Mouse (Mus musculus): ENCODE data around the gene Hba-a2.
"Not testable (repeated sequence)": the region's sequence is repeated elsewhere in the genome, so short reads cannot be mapped to it uniquely, and the experiment has no call there.

The Hba-a2 gene

GRCm38 (mm10) chr11:32296203-32296602 is at the start of gene Hba-a2:
Gene Hba-a2, plus strand, starts transcription at chr11:32296489.
- DNase-seq (ENCODE audit: low spot score) = not testable (repeated sequence)

DNA sequence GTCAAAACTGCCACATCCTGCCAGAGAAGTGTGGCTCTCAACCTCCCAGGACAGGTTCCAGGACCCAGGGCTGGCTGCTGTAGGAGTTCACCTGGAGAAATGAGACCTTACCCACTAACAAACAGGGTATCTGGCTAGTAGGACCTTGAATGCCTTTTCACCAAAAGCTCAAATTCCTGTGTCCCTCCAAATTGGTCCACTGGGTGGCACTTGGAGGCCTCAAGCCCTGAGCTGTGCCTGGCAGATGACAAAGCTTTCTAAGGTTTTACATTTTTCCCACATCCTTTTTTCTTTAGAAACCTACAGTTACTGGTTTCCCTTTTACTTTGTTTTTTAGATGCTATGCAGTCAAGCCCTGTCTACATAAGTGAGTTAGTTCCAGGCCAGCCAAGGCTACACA is 49.2 kb upstream of the Hba-a2 start:
- DNase-seq (ENCODE audit: low spot score) = no peak

- no peak for DNase-seq (ENCODE audit: low spot score)
Observed at GRCm38 (mm10) chr11:32248350-32248749, 47.9 kb upstream of the Hba-a2 start.

- no peak for DNase-seq (ENCODE audit: low spot score)
Observed at GRCm38 (mm10) chr11:32250880-32251763, 45.2 kb upstream of the Hba-a2 start.

DNA sequence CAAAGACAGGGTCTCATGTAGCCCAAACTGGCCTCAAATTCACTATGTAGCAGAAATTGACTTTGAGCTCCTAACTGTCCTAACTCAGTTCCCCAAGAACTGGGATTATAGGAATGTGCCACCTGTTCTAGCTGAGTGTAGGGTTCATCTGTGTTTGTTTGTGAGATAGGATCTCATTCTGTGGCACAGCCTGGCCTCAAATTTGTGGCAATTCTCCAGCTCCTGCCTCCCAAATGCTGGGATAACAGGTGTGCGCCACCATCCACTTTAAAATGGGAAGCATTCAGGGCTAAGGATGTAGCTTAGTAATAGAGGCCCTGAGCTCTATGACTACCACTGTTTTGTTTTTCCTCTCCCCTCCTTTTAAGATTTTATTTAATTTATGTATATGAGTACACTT is 43.2 kb upstream of the Hba-a2 start:
- DNase-seq (ENCODE audit: low spot score) = no peak

GRCm38 (mm10) chr11:32256146-32256545 is 40.1 kb upstream of the Hba-a2 start:
- DNase-seq (ENCODE audit: low spot score) = no peak

- no peak for DNase-seq (ENCODE audit: low spot score)
Observed at GRCm38 (mm10) chr11:32256566-32256965, 39.7 kb upstream of the Hba-a2 start.

DNA sequence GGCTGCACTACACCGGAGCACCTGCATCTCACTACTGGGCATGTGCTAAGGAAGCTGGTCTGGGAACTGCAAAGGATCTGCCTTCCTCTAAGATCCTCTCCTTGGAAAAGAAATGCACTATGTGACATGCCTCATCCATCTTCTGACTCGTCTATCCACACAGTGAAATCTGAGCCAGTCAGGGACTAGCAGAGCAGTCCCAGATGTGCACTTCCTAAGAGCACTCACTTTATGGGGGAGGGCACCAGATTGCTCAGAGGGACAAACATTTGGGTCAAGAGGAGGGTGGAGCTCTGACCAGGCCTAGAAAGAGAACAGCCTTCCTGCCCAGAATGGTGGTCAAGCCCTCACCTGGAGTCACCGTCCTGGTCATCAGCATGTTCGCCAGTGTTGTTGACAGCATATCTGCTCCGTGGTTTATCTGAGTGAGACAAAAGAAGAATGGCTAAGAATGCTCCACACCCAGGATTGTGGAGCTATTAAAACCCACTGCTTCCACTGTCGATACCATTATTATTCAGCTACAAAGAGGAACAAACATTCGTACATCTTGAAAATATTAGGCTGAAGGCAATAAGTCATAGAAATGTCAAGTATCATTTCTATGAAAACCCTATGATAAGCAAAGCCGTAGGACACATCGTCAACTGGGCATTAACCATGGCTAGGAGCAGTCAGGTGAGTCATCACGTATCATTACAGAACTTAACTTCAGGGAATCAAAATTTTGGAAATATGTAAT is 33.4 kb upstream of the Hba-a2 start:
- no peak for DNase-seq (ENCODE audit: low spot score)

DNA sequence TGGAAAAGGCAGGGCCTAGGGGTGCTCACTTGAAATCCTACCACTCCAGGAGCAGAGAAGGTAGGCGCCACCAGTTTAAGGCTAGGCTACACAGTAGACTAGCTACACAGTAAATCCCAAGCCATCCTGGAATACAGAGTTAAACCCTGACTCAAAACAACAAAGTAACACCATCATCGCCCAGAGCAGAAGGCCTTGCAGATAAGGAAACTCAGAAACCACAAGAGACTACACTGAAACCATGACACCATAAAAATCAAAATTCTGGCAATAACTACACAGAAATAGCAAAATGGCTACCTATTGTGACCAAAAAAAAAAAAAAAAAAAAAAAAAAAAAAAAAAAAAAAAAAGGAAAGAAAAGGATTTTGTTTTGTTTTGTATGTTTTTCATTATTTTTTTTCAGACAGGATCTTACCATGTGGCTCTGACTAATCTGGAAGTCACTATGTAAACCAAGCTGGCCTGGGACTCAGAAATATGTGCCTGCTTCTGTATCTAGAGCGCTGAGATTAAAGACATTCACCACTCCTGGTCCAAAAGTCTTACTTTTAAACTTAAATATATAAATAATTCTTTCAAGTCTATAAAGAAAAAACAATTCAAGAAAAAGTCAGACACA is 31.1 kb upstream of the Hba-a2 start:
- DNase-seq (ENCODE audit: low spot score) = no peak

DNA sequence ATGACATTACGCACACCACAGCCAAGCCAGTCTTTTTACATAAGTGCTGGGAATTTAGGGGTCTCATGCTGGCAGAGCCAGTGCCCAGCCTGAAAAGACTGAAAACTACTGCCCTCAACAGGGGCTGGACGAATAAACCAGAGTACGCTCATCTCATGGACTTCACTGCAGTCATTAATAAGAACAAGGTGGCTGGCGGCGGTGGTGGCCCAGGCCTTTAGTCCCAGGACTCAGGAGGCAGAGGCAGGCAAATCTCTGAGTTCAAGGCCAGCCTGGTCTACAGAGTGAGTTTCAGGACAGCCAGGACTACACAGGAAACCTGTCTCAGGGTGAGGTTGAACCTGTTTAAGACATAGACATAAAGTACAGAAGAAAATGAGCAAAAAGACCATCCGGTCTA is 30.1 kb upstream of the Hba-a2 start:
- DNase-seq (ENCODE audit: low spot score) = no peak

DNA sequence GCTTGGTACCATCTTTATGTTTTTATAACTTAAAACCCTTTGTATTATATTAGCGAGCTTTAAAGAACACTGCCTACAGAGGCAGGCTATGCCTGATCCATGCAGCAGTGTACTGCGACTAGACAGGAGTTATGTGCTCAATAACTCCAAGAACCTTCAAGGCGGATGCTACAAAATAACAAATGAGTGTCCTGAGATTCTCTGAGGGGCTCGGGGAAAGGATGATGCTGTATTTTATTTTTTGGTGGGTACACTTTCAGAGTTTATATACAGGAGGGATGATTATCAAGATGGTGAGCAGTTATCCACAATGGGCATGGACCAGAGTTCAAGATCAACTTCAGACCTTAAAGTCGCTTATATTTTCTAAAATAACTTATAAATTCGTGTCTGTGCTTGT is 29.5 kb upstream of the Hba-a2 start:
- no peak for DNase-seq (ENCODE audit: low spot score)

GRCm38 (mm10) chr11:32267188-32267884 is 29.0 kb upstream of the Hba-a2 start, which contains the start of gene Nprl3:
Gene Nprl3, minus strand, starts transcription at chr11:32267707.
- peak; percentile 95 for DNase-seq (ENCODE audit: low spot score)

DNA sequence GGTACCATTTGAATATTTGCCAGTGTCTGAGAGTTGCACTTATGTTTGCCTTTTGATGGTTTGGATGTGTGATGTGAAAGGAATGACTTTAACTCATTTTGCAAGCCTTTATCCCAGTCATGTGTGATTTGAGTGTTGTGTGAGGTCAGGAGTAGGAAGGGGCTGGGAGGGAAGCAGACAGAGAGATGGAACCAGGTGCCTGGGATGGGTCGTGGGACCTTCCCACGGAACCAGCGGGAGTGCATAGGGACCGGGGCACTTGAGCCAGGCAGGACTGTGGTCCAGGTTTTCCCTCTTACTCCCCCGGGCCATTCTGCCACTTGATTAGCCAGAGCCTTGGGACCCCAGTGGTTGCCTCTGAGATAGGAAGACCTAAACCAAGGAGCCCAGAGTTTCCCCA is 28.3 kb upstream of the Hba-a2 start:
- DNase-seq (ENCODE audit: low spot score) = no peak

GRCm38 (mm10) chr11:32268952-32269351 is 27.3 kb upstream of the Hba-a2 start:
- DNase-seq (ENCODE audit: low spot score) = no peak

- DNase-seq (ENCODE audit: low spot score) = no peak
Observed at GRCm38 (mm10) chr11:32271178-32271577, 25.1 kb upstream of the Hba-a2 start.

GRCm38 (mm10) chr11:32276347-32276746 is 19.9 kb upstream of the Hba-a2 start, which contains the start of gene Hba-x:
Gene Hba-x, plus strand, starts transcription at chr11:32276400.
- DNase-seq (ENCODE audit: low spot score) = no peak

DNA sequence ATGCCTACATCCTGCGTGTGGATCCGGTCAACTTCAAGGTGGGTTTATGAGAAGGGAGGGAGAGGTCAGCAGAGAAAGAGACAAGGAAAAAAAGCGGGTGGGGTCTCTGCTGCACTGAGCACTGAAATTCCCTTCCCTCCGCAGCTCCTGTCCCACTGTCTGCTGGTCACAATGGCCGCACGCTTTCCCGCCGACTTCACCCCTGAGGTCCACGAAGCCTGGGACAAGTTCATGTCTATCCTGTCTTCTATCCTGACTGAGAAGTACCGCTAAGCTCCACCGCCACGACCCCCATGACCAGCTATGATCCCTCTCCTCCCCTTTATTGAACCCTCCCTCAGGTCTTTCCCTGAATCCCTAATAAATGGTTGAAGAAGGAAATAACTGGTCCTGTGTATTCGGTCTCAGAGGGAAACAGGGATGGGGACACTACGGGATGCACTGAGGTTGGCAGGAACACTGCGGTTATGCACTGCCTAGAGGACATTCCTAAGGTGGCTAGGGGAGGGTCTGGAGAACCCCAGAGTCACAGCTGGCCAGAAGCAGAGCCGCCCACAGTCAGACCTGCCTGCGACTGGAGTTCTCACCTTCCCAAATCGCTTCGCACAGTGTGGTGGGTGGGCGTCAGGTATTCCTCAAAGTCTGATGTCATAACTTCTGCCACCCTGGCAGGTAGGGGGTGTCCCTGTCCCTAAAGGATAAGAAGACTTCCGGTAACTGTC is 18.4 kb upstream of the Hba-a2 start:
- DNase-seq (ENCODE audit: low spot score) = no peak

DNA sequence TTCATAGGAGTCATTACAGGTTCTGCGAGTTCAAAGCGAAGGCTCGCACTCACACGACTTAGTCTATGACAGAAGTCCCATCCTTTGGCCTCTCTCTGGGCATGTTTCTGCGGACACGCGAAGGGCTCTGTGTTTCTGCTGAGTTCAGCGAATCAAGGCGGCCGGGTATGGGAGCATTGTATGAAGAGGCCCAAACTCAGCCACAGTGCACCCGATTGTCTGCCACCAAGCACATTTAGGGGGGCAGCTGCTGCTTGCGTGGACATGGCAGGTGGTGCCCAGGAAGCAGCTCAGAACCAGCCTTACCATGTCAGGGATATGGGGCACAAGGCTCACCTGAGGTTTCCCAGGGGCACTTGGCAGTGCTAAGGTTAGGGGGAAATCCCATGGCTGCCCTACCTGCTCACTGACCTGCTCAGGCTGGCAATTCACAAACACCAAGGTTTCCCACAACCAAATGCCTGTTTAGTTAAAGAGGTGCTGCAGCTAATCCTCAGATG is 17.8 kb upstream of the Hba-a2 start:
- no peak for DNase-seq (ENCODE audit: low spot score)

DNA sequence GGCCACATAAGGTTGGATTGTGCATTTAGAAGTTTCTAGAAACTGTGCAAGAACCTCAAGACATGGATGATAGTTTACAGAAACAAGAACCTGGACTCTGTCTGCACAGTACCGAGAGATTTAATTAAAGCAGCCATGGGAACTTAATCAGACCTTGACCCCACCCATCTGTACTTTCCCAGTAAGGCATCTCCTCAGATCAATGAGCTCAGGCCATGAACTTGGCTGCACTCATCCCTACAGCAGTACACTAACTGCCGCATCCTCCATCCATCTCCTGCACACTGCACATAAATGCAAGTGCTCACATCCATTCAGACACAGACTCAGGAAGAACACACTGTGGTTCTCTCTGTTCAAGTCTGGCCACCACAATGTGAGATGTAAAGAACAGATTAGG is 15.6 kb upstream of the Hba-a2 start:
- DNase-seq (ENCODE audit: low spot score) = no peak

DNA sequence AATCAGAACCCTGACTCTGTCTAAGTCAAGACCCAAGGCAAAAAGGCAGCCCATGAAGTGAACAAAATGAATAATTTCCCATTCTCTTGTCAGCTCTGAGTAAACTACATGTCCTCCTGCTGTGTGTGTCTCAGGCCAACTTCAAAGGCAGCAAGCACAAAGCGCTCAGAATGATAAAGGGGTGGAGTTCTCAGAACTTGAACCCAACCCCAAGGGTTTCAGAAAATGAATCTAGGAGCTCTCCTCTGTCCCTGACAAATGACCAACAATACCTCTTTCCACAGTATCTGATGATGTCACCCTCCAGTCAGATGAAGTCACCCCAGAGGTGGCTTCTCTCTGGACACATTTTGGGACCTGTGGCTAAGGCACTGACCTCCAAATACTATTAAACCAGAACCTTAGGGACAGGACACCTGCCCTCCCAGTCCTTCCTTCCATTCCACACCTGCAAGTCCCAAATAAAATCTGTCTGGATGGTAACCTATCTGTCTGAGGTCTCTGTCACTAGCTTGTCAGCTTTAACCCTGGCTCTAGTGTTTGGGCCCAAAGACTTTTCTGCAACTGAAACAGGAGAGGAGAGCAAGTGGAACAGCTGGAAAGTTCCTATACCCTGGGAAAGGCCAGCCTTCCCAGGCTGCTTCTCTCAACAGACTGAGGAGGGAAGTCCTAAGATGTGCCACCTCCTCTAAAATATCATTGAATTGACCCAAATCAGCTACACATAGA is 14.7 kb upstream of the Hba-a2 start:
- no peak for DNase-seq (ENCODE audit: low spot score)

All from layer of hippocampus, adult 11-12 months (tissue).